Mouse (Mus musculus) small intestine, adult 2 months (tissue): ENCODE data around the gene Col11a2.

Experiments used
- CTCF ChIP-seq: fragments of 200-500 bp; IDR thresholded peaks from 2 replicates; pipeline ENCODE4 v1.5.1; 2012; ENCODE audit warnings: low read depth, mild to moderate bottlenecking, control low read depth, inconsistent platforms, low read length, moderate library complexity, mixed read lengths; ENCODE audit not compliant: insufficient replicate concordance, insufficient read length; ENCODE audit errors: extremely low read depth
- POLR2A ChIP-seq: fragments of 200-500 bp; IDR thresholded peaks from 2 replicates; pipeline ENCODE4 v1.6.1; 2012; ENCODE audit warnings: low read depth, mild to moderate bottlenecking, control low read depth, inconsistent platforms, low read length, moderate library complexity

GRCm38 (mm10) chr17:34108460-34108859, 69.2 kb downstream of the Col11a2 start:
- no peak for TF ChIP-seq CTCF
- TF ChIP-seq POLR2A: no peak
